Mouse (Mus musculus) G1E (cell line): ENCODE data around the gene Enpp1.

ENCODE experiments used
- CTCF ChIP-seq: IDR thresholded peaks from 2 replicates; pipeline ENCODE4 v1.5.1; 2012; ENCODE audit warnings: low read depth, low read length, inconsistent platforms, mixed read lengths
- GATA1 ChIP-seq: IDR thresholded peaks from 2 replicates; pipeline ENCODE4 v1.6.1; 2012; ENCODE audit warnings: borderline replicate concordance, low read length, inconsistent platforms, mixed read lengths
- GATA2 ChIP-seq: IDR thresholded peaks from 2 replicates; pipeline ENCODE4 v1.6.1; 2012; ENCODE audit warnings: low read depth, low read length, inconsistent platforms, borderline replicate concordance
- POLR2AphosphoS5 ChIP-seq: IDR thresholded peaks from 2 replicates; pipeline ENCODE4 v1.6.1; 2012; ENCODE audit warnings: low read depth, low read length, inconsistent platforms; ENCODE audit not compliant: insufficient replicate concordance
- TAL1 ChIP-seq: conservative IDR thresholded peaks from 2 replicates; pipeline ENCODE4 v1.6.1; 2012; ENCODE audit warnings: low read depth, low read length, inconsistent platforms, mixed read lengths

DNA sequence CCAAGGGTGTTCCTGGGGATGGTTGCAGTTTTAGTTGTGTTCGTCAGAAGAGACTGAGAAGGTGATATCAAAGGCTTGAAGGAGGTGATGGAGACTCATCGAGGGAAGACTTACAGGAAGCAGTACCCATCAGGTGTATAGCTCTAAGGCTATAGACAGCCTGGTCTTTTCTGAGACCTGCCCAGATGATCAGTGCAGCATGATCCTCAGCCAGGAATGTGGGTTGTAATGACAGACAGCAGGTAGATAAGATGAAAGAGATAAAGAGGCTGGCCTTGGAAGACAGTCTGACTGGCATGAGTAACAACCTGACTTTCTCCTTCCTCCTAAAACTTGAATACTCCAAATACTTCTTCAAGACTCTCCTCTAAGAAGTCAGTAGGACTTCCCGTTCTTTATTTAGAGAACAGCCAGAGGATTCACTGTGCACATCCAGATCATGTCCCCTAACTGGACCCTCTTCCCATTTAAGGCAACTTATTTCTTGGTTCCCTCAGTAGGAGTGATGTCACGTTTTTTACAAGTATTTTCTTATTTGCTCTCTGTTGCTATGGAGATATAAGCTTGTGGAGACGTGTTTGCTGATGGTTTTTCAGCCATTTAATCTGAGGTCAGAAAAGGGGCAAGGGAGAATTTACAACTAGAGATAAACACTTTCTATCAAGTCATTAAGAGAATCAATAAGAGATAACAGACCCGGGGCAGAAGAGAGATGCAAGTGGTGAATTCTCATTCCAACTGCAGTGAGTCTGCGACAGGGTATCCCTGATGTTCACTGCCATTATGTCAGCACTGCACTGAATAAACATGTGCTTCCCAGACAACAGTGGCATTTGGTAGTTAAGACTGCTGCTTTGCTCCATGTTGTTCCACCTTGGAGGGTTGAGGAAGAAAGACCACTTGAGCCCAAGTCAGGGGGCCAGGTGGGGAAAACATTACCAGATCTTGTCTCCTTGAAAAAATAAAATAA lies 29.6 kb upstream of the Enpp1 start:
- TF ChIP-seq CTCF (no peak), TAL1 (no peak), GATA2 (no peak), GATA1 (no peak), POLR2AphosphoS5 (no peak)
